Mouse (Mus musculus): ENCODE measurements at regions not wholly inside any gene's neighbourhood (a gene's known extent, or its start where the extent isn't known, plus 50 kb on each side); places are given as distances from the start of the nearest gene placed in this dataset.

DNA sequence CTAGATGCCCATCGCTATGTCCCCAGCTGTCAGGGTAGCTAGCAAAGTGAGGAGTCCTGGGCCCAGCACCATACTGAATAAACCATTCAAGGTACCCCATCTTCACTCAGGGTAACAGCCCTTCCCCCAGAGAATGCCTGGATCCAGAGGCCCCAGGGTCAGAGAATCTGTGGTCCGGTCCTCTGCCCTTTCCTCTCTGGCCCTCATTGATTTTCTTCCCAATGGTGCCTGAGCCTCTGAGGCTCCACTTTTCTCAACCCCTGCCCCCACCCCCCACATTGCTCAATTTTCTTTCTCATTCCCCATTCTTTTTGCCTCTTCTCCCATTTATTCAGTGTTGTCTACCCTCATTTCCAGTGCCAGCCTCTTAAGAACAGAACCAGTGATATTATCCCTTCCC lies 114.5 kb downstream of the Vegfa start:
- ATAC-seq (ENCODE audit: insufficient read depth, low FRiP score) = no peak
- Histone ChIP-seq H3K4me3 (replicated peaks; ENCODE audit: low read length) (no peak overlapping the region), H3K27ac (ENCODE audit: low read length) (no peak overlapping the region), H3K4me1 (ENCODE audit: control insufficient read depth, insufficient read depth, low read length) (peaks cover 5% of the 10 kb centered on the region; the same call in 1 of the 2 replicates), H3K27me3 (ENCODE audit: control insufficient read depth, insufficient read depth, low read length) (no peaks in the 10 kb centered on the region), H3K36me3 (ENCODE audit: control insufficient read depth, insufficient read depth, low read length) (no peaks in the 10 kb centered on the region), H3K9me3 (replicated peaks; ENCODE audit: control insufficient read depth, low read length) (no peaks in the 10 kb centered on the region), H3K9ac (ENCODE audit: low read length) (no peak overlapping the region), H3K4me2 (ENCODE audit: low read depth, low read length) (no peak overlapping the region)
- 93% methylated on average over 2 of the region's 2 CpGs for WGBS

DNA sequence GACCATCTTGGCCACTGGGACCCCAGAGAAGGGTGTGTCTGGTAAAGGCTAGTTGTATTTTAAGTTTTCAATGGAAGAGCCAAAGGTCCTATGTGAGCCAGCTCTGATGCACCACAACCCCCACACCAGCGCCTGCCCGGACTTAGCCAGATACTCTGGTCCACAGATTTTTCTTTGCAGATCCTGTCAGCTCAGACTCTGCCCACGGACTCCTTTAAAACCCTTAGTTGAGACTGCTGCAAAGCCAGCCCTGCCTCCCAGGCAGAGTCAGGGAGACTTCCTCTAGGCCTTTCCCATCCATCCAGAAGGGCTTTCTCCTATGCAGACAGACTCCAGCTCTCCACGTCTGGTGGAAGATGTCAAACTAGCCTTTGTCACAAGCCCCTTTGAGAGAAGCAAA lies 115.2 kb downstream of the Vegfa start:
- H3K9ac ChIP-seq (ENCODE audit: low read length) = no peak overlapping the region
- H3K9me3 ChIP-seq (replicated peaks; ENCODE audit: control insufficient read depth, low read length) = no peaks in the 10 kb centered on the region
- no peak overlapping the region for H3K27ac ChIP-seq (ENCODE audit: low read length)
- H3K4me1 ChIP-seq (ENCODE audit: control insufficient read depth, insufficient read depth, low read length) = peaks cover 5% of the 10 kb centered on the region; the same call in 1 of the 2 replicates
- no peak for ATAC-seq (ENCODE audit: insufficient read depth, low FRiP score)
- H3K4me2 ChIP-seq (ENCODE audit: low read depth, low read length) = no peak overlapping the region
- H3K4me3 ChIP-seq (replicated peaks; ENCODE audit: low read length) = no peak overlapping the region
- WGBS = 62% methylated on average over 4 of the region's 4 CpGs
- H3K27me3 ChIP-seq (ENCODE audit: control insufficient read depth, insufficient read depth, low read length) = no peaks in the 10 kb centered on the region
- H3K36me3 ChIP-seq (ENCODE audit: control insufficient read depth, insufficient read depth, low read length) = no peaks in the 10 kb centered on the region

DNA sequence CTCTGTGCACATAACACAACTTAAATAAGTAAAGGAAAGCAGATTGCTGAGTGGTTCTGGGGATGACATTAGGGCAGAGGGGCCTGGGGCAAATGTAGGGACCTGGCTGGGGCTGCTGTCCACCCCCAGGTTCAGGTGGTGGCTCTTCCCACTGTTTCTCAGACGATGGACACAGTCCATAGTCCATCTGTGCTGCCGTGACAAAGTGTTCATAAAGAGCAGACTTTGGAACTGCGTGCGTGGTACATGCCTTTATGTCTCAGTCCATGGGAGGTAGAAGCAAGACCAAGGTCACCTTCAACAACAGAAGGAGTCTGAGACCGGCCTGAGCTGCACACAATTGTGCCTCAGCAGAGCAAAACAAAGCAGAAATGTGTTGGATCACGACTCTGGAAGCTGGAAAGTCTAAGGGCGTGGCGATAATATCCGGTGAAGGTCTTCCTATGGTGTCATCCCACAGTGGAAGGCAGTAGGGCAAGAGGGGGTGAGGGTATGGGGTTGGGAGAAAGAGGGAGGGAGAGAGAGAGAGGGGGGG lies 117.4 kb downstream of the Vegfa start:
- no peak overlapping the region for H3K27ac ChIP-seq (ENCODE audit: low read length)
- no peak overlapping the region for H3K4me2 ChIP-seq (ENCODE audit: low read depth, low read length)
- no peaks in the 10 kb centered on the region for H3K9me3 ChIP-seq (replicated peaks; ENCODE audit: control insufficient read depth, low read length)
- no peak for ATAC-seq (ENCODE audit: insufficient read depth, low FRiP score)
- peaks cover 5% of the 10 kb centered on the region; the same call in 1 of the 2 replicates for H3K4me1 ChIP-seq (ENCODE audit: control insufficient read depth, insufficient read depth, low read length)
- 83% methylated on average over 9 of the region's 9 CpGs for WGBS
- no peak overlapping the region for H3K9ac ChIP-seq (ENCODE audit: low read length)
- H3K36me3 ChIP-seq (ENCODE audit: control insufficient read depth, insufficient read depth, low read length) = no peaks in the 10 kb centered on the region
- no peaks in the 10 kb centered on the region for H3K27me3 ChIP-seq (ENCODE audit: control insufficient read depth, insufficient read depth, low read length)
- no peak overlapping the region for H3K4me3 ChIP-seq (replicated peaks; ENCODE audit: low read length)

GRCm38 (mm10) chr17:45914237-45914636 lies 117.9 kb downstream of the Vegfa start:
- Histone ChIP-seq H3K36me3 (ENCODE audit: control insufficient read depth, insufficient read depth, low read length) (no peaks in the 10 kb centered on the region), H3K9ac (ENCODE audit: low read length) (no peak overlapping the region), H3K27ac (ENCODE audit: low read length) (no peak overlapping the region), H3K4me1 (ENCODE audit: control insufficient read depth, insufficient read depth, low read length) (peaks cover 5% of the 10 kb centered on the region; the same call in 1 of the 2 replicates), H3K4me2 (ENCODE audit: low read depth, low read length) (no peak overlapping the region), H3K4me3 (replicated peaks; ENCODE audit: low read length) (no peak overlapping the region), H3K9me3 (replicated peaks; ENCODE audit: control insufficient read depth, low read length) (no peaks in the 10 kb centered on the region), H3K27me3 (ENCODE audit: control insufficient read depth, insufficient read depth, low read length) (no peaks in the 10 kb centered on the region)
- 88% methylated on average over 1 of the region's 1 CpGs for WGBS
- ATAC-seq (ENCODE audit: insufficient read depth, low FRiP score) = no peak

- Histone ChIP-seq H3K9me3 (replicated peaks; ENCODE audit: control insufficient read depth, low read length) (no peaks in the 10 kb centered on the region), H3K27ac (ENCODE audit: low read length) (no peak overlapping the region), H3K4me3 (replicated peaks; ENCODE audit: low read length) (no peak overlapping the region), H3K4me2 (ENCODE audit: low read depth, low read length) (no peak overlapping the region), H3K27me3 (ENCODE audit: control insufficient read depth, insufficient read depth, low read length) (no peaks in the 10 kb centered on the region), H3K36me3 (ENCODE audit: control insufficient read depth, insufficient read depth, low read length) (no peaks in the 10 kb centered on the region), H3K4me1 (ENCODE audit: control insufficient read depth, insufficient read depth, low read length) (peaks cover 5% of the 10 kb centered on the region; the same call in 1 of the 2 replicates), H3K9ac (ENCODE audit: low read length) (no peak overlapping the region)
- ATAC-seq (ENCODE audit: insufficient read depth, low FRiP score) = no peak
- WGBS = 91% methylated on average over 4 of the region's 4 CpGs
These were observed 118.5 kb downstream of the Vegfa start for GRCm38 (mm10) chr17:45913671-45914070.

DNA sequence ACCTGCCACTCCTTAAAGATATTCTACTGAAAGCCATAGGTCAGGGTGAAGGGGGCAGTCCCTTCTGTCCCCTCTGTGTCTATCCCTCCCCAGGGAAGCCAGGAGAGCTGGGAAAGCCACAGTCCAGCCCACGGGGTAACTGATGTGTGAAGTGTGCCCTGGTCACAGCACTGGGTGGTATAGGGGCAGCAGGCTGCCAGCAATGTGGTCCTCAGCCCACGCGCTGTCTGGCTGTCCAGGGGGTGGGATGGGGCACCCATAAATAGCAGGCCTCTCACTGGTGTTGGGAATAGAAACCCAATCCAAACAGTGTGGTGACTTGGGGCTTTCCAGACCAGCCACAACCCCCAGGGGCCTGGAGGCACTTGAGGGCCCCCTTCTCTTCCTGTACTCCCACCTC lies 120.0 kb downstream of the Vegfa start:
- H3K4me2 ChIP-seq (ENCODE audit: low read depth, low read length) = no peak overlapping the region
- no peaks in the 10 kb centered on the region for H3K27me3 ChIP-seq (ENCODE audit: control insufficient read depth, insufficient read depth, low read length)
- H3K9ac ChIP-seq (ENCODE audit: low read length) = no peak overlapping the region
- ATAC-seq (ENCODE audit: insufficient read depth, low FRiP score) = no peak
- no peaks in the 10 kb centered on the region for H3K36me3 ChIP-seq (ENCODE audit: control insufficient read depth, insufficient read depth, low read length)
- H3K27ac ChIP-seq (ENCODE audit: low read length) = no peak overlapping the region
- WGBS = 89% methylated on average over 3 of the region's 3 CpGs
- H3K4me3 ChIP-seq (replicated peaks; ENCODE audit: low read length) = no peak overlapping the region
- no peaks in the 10 kb centered on the region for H3K9me3 ChIP-seq (replicated peaks; ENCODE audit: control insufficient read depth, low read length)
- H3K4me1 ChIP-seq (ENCODE audit: control insufficient read depth, insufficient read depth, low read length) = peaks cover under 1% of the 10 kb centered on the region; the same call in 1 of the 2 replicates

DNA sequence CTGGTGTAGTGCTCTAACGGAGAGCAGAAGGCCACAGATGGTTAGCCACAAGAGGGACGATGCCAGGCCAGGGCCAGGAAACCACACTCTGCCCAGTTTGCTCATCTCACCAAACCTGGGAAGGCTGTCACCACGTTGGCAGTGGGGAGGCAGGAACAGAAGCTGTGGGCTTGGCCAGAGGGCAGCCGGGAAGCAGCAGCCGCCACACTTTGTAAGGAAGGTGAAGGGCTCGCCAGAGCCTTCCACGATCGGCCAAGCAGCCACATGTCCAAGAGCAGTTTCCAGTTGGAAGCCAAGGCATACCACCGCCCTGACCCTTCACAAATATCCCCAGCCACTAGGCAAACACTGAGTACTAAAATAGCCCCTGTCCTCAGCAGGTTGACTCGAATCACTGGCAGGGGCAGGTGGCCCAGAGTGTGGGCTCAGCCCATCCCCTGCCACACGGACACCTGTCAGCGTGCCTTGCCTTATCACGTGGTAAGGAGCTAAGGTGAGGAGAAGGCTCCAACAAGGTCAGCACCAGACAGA lies 120.9 kb downstream of the Vegfa start:
- no peak overlapping the region for H3K9ac ChIP-seq (ENCODE audit: low read length)
- WGBS = 83% methylated on average over 13 of the region's 13 CpGs
- no peak for ATAC-seq (ENCODE audit: insufficient read depth, low FRiP score)
- no peak overlapping the region for H3K4me3 ChIP-seq (replicated peaks; ENCODE audit: low read length)
- H3K4me2 ChIP-seq (ENCODE audit: low read depth, low read length) = no peak overlapping the region
- no peaks in the 10 kb centered on the region for H3K27me3 ChIP-seq (ENCODE audit: control insufficient read depth, insufficient read depth, low read length)
- H3K4me1 ChIP-seq (ENCODE audit: control insufficient read depth, insufficient read depth, low read length) = no peaks in the 10 kb centered on the region
- no peaks in the 10 kb centered on the region for H3K36me3 ChIP-seq (ENCODE audit: control insufficient read depth, insufficient read depth, low read length)
- no peaks in the 10 kb centered on the region for H3K9me3 ChIP-seq (replicated peaks; ENCODE audit: control insufficient read depth, low read length)
- no peak overlapping the region for H3K27ac ChIP-seq (ENCODE audit: low read length)

GRCm38 (mm10) chr17:45910245-45910644 lies 121.9 kb downstream of the Vegfa start:
- no peak overlapping the region for H3K9ac ChIP-seq (ENCODE audit: low read length)
- no peak overlapping the region for H3K27ac ChIP-seq (ENCODE audit: low read length)
- no peaks in the 10 kb centered on the region for H3K36me3 ChIP-seq (ENCODE audit: control insufficient read depth, insufficient read depth, low read length)
- peak; percentile 51; the same call in 1 of the 2 replicates for ATAC-seq (ENCODE audit: insufficient read depth, low FRiP score)
- H3K27me3 ChIP-seq (ENCODE audit: control insufficient read depth, insufficient read depth, low read length) = no peaks in the 10 kb centered on the region
- no peak overlapping the region for H3K4me3 ChIP-seq (replicated peaks; ENCODE audit: low read length)
- 83% methylated on average over 3 of the region's 3 CpGs for WGBS
- no peaks in the 10 kb centered on the region for H3K9me3 ChIP-seq (replicated peaks; ENCODE audit: control insufficient read depth, low read length)
- no peak overlapping the region for H3K4me2 ChIP-seq (ENCODE audit: low read depth, low read length)
- H3K4me1 ChIP-seq (ENCODE audit: control insufficient read depth, insufficient read depth, low read length) = no peaks in the 10 kb centered on the region

DNA sequence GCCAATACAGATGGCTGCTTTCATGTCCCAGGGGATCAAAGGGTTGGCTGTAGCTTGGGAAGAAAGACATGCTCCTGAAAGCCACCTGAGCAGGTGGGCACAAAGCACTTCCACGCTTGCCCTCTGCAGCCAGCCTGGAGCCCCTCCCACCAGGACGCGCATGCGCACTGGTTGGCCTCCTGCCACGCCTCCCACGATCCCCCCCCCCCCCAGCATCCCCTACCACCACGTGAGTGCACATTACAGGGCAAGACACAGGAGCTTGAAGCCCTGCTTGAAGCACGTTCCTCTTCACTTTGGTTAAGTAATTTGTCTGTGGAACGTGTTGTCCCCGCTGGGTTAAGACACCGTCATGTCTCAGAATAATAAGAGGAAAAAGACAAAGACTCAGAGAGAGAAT lies 124.6 kb downstream of the Vegfa start:
- 61% methylated on average over 11 of the region's 11 CpGs for WGBS
- H3K9ac ChIP-seq (ENCODE audit: low read length) = no peak overlapping the region
- H3K4me3 ChIP-seq (replicated peaks; ENCODE audit: low read length) = no peak overlapping the region
- H3K9me3 ChIP-seq (replicated peaks; ENCODE audit: control insufficient read depth, low read length) = no peaks in the 10 kb centered on the region
- H3K27me3 ChIP-seq (ENCODE audit: control insufficient read depth, insufficient read depth, low read length) = no peaks in the 10 kb centered on the region
- H3K36me3 ChIP-seq (ENCODE audit: control insufficient read depth, insufficient read depth, low read length) = no peaks in the 10 kb centered on the region
- H3K27ac ChIP-seq (ENCODE audit: low read length) = no peak overlapping the region
- ATAC-seq (ENCODE audit: insufficient read depth, low FRiP score) = no peak
- no peaks in the 10 kb centered on the region for H3K4me1 ChIP-seq (ENCODE audit: control insufficient read depth, insufficient read depth, low read length)
- no peak overlapping the region for H3K4me2 ChIP-seq (ENCODE audit: low read depth, low read length)
